Mouse (Mus musculus) gastrocnemius, postnatal 25 days (tissue): Measurements from ENCODE around the gene Bdkrb1. TPM values are rescaled to one million over a fixed set of nuclear protein-coding genes. Genes with fewer than 3 reads are reported as not detected.

Experiments used
- DNase-seq: peaks from one replicate; pipeline ENCODE4 v3.0.0; 2022
- total RNA-seq, 2 experiments: library from RNA; stranded (reverse); gene quantifications; 1 replicate in 1 of 2; 2 replicates in 1 of 2; pipeline ENCODE4 v1.2.3; 2021

Gene Bdkrb1
- total RNA-seq, 2 experiments from 2014 or later = not detected

DNA sequence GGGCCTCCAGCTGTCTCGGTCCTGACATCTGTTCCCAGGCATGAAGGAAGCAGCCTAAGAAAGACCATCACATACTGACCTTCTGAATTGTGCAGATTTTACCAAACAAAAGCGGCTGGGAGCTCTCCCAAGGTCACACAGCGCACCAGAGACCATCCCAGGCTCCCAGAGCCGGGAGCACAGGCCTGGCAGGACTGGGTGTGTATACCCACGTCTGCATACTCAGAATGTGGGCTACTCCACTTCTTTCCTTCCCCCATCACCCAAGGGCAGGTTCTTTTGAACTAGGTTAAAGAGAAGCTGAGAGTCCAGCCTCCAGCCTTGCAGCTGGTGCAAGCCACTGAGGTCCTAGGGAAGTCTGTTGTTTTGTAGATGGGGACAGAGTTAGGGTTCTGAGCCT lies 3.8 kb upstream of the Bdkrb1 start:
- DNase-seq = no peak

DNA sequence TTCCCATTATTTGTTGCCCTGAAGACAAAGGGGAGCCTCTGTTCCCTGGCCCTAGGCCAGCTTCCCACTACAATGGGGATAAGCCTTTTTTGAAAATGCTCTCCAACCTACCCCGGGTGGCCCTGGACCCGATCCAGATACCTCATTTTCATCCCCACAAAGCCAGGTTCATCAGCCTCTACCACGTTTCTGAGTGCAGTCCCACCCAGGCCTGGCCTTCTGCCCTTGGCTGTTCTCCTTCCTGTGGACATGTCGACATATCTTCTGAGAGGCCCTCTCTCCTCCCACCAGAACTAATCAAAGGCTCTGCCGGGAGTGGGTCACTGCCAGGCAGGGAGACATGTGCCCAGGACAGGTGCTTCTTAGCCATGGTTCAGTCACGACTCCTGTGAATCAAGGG lies 1.3 kb upstream of the Bdkrb1 start:
- no peak for DNase-seq

DNA sequence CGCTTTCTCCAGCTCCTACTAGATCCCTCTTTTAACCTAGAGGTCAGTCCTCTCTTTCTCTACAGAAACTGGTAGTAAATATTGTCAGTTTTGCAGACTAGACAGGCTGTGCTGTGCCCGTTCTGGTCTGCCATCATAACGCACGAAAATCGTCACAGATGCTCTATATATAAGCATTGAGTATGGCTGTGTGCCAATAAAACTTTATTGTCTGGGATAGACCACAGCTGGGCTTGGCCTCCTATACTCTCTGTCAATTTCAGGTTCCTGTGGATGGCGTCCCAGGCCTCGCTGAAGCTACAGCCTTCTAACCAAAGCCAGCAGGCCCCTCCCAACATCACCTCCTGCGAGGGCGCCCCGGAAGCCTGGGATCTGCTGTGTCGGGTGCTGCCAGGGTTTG lies 1.0 kb downstream of the Bdkrb1 start:
- DNase-seq = no peak

DNA sequence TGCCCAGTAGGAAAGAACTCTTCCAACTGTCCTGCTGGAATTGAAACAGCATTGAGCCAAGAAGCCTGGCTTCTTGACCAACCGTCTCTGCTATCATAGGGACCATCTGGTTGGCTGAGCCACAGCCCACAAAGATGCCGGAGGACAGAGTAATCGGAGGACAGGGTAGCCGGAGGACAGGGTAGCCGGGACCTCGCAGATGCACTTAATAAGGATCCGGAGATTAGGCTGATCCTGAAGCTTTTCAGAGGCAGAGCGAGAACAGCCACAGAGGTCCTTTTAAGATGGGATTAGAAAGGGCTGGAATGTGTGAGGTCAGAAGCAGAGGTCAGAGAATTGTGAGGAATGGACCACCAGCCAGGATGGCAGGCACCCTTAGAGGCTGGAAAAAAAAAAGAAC lies 2.3 kb downstream of the Bdkrb1 start:
- DNase-seq = no peak

DNA sequence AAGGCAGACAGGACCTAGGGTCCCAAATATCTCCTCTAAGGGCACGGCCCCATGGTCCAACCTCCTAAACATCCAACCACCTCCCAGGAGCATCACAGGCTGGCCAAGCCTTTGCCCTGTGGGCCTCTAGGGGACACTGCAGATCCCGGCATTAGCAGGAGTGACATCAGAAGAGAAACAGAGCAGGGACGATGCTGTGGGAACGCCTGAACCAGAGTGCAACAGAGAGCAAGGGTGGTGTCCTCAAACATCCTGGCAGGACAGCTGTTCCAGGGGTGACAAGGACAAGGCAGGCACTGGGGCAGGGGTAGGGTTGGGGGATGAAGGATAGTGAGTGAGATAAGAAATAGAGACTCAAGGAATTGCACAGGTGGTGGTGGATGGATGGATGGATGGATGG lies 4.0 kb downstream of the Bdkrb1 start:
- no peak for DNase-seq

DNA sequence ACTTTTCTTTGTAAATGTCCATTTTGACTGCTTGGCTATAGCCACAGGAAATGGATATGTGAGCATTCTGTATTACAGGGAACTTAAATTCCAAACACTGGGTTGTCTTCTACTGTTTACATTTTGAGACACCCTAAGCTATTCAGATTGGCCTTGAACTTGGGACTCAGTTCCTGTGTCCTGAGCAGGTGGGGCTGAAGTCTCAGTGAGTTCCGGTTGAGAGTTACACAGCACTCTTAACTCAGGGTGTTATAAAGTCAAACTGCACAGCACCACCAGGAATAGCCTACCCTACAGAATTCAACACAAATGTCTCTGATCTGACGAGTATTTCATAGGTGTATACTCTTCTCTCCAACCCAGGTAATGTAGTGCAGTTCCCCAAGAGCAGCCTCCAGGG lies 8.2 kb downstream of the Bdkrb1 start:
- DNase-seq = no peak

DNA sequence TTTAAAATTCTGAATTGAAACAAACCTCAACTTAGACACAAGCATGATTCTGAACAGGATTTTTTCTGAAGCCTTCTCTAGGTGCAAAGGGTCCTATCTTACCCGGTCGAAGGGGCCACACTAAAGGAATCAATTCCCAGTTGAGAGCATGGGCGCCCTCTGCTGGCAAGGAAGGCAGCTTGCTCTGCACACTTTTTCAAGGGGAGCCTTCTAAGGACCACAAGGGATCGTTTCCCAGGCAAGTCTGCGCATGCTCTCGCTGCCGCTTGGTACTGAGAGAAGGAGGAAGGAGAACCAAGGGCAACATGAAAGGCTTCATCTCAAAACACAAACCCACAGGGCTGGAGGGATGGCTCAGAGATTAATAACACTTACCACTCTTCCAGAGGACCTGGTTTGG lies 8.9 kb downstream of the Bdkrb1 start:
- no peak for DNase-seq

DNA sequence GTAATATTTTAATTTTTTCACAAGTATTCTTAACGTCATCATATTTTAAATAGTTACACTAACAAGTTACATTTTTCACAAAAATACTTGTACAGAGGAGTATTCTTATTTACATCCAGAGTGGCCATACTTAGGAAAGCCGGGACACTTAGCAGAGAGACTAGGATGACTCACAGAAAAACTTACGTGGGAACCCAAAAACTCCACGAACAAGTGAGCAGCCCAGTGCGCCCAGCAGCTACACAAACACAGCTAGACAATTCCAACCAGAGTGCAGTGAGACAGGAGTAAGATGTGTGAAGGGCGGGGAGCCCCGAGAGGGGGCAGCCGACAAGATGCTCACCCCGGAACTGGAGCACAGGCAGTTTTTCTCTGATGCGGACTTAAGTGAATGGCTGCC lies 10.7 kb downstream of the Bdkrb1 start:
- DNase-seq = no peak

DNA sequence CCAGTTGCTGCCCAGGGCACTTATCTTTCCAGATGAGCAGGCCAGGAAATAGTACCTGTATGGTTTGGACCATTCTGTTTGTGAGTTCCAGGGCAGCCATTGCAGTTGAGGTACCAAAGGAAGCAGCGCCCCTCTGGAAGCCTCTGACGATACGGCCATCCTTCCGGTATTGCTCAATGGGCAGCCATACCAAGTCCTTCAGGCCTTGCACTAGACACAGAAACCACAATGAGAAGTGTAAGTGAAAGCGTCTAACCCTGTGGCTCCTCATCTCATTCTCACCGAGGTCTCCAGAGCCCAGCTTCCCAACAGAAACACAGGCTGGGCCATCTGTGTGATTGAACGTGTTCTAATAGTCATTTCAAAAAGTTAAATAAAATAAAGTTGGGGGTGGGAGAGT lies 19.2 kb downstream of the Bdkrb1 start:
- no peak for DNase-seq

DNA sequence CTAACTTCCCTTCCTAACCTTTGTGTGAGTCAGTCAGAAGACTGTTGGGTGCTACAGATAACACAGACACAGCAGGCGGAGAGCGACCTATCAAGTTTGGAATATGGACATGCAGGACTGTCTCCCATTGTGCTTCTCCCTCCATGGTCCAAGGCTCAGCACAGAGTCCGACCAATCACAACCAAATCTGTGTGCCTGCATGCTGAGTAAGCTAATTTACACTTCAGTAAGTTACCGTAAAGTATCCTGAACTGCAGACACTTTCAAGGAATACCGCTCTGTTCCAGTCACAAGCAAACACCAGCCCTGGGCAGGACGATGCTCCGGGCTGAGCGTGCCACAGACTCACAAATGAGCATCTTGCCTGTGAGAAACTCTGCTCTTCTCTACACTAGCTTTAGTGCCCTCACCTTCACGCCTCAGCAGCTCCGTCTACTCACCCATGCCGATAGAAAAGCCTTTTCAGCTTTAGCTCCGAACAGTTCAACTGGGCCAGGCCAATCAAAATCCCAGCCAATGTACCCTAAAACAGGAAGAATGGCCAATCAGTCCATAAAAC lies 20.2 kb downstream of the Bdkrb1 start:
- DNase-seq = no peak

DNA sequence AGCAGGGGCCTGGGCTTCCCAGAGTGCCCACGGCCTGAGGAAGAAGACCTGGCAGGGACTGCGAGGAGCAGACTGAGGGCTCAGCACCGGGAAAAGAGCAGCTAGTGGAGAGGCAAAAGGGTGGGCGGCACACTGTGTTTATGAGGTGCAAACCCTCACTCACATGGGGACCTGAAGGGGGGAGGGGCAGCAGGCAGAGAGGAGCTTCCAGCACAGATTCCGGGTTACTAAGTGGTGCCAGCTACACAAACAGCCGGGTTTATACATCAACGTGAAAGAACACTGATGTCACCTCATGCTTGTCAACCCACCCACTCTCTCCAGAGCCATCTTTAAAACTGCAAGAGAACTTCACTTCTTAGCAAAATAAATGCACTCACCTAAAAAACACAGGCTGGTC lies 22.9 kb downstream of the Bdkrb1 start:
- no peak for DNase-seq

DNA sequence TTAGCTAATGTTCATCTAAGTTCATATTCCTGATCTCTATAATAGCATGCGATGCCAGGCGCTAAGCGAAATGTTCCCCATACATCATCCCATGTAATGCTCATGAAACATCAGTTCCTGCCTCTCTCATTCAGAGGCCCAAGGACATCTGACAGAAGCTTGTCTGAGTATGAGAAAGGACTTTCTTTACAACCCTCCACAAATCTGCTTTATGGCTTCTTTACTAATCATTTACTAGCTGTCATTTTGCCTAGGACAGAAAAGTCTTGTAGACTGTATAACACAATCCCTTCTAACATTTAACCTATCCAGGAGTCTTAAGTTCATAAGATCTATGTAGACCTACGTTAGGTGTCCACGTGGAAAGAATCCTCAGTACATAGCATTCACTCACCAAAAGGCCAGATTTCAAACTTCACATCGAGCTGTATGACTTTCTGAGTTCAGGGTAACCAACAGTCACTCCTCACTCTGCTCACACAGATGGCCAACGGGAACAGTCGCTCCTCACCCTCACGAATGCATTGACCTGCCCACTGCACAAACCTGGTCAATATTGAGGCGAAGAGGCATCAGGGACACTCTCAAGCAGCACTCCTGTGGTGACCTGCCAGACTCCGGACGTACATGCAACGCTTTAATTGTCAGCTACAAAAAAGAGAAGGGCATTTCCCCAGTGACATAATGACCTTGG lies 31.6 kb downstream of the Bdkrb1 start:
- no peak for DNase-seq

DNA sequence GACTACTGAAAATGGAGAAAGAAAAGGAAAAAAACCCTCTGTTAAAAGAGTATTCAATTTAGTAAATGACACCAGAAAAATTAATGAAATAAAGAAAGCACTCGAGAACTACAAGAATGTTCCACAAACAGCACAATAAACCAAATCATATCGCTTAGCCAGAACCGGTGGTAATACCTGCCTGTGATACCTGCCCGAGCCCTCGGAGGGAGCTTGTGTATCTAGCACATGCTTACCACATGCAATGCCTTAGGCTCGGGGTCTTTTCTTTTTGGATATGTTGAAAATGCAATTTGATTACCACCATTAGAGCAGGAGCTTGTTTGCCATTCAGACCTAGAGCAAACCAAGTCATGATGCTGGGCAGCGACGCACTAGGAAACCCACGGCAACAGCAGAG lies 33.7 kb downstream of the Bdkrb1 start:
- no peak for DNase-seq

DNA sequence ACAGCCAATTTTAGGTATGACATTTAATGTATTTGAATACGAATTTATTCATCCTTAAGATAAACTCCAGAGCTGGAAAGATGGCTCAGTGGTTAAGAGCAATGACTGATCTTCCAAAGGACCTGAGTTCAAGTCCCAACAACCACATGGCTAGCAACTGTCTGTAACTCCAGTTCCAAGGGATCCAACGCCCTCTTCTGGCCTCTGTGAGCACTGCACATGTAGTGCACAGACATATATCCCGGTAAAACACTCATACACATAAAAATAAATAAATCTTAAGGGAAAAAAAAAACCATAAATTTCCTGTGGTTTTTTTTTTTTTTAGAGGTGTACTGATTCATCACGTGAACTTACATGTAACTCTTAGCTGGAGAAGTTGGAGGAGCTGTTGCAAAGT lies 34.7 kb downstream of the Bdkrb1 start:
- DNase-seq = no peak

DNA sequence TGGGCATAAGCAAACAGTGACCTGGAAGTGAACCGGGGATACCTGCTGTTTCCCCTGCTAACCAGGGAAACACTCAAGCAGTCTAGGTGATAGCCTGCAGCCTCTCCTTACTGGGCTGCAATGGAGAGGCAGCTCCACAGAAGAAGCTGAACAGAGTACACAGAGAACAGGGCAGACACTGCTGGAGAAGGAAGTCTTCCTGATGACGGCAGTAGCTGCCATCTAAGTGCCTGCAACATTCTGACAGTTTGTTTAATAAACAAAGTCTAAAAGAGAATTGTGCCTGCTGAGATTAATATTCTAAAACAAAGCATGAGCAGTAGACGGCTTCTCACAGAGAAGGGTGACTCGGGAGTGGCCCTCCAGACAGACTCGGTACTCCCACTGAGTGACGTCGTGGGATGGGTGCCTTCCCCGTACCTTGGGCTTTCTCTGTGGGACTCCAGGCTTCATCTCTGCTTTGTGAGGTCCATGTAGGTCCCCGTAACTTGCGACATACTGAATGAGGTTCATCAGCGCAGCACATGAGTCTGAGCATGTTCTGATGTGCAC lies 40.0 kb downstream of the Bdkrb1 start:
- DNase-seq = no peak

Other genes starting within 250 kb of the Bdkrb1 start
- gene D430019H16Rik, start 149.2 kb upstream of the Bdkrb1 start, total RNA-seq = under 1 TPM; 0.43 to 0.46 TPM
- gene Bdkrb2, start 39.9 kb upstream of the Bdkrb1 start, total RNA-seq = under 1 TPM; 0.35 to 0.49 TPM
- 1 to 10 TPM; 3.9 to 6.0 TPM for gene Gskip, start 81.7 kb downstream of the Bdkrb1 start, total RNA-seq
- 10 to 100 TPM; 13.4 to 15.1 TPM for gene Atg2b, start 82.1 kb downstream of the Bdkrb1 start, total RNA-seq
- not detected for gene Ak7, start 102.9 kb downstream of the Bdkrb1 start, total RNA-seq
- gene Papola, start 181.6 kb downstream of the Bdkrb1 start, total RNA-seq = 10 to 100 TPM; 76.0 to 79.2 TPM